Mouse (Mus musculus) adrenal gland (tissue): ENCODE results near the gene Nrap.

Experiments used
- intact Hi-C: fragments of 180-260 bp; cut with DNase I; formaldehyde crosslinking; loops from one replicate; pipeline ENCODE4 v1.15.1; 2025

Nrap gene

GRCm38 (mm10) chr19:56319219-56319618 is 70.6 kb downstream of the Nrap start:
- intact Hi-C loops, result no loop called here

GRCm38 (mm10) chr19:56316531-56316930 is 73.3 kb downstream of the Nrap start:
- intact Hi-C loops, result no loop called here

GRCm38 (mm10) chr19:56300835-56301234 is 89.0 kb downstream of the Nrap start:
- intact Hi-C loops, result no loop called here

DNA sequence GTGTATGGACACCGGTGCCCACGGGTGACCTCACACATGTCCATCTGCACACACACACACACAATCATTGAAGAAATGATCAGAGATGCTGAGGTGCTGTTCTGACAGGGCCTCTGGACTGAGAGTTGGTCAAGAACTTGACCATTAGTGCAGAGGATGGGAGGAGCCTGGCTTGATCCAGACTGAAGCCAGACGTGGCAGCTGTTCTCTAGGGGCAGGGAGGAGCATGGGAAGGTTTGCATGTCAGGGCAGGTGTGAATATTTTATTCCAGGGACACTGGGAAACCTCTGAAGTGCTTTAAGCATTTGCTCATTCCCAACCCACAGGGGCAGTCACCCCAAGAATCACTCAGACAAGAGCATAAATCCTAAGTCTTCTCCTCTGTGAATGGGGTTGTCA is 92.6 kb downstream of the Nrap start:
- intact Hi-C loops, result no loop called here

- intact Hi-C loops, result no loop called here
Measured at GRCm38 (mm10) chr19:56296668-56297067, 93.2 kb downstream of the Nrap start.

GRCm38 (mm10) chr19:56294654-56295399 is 95.0 kb downstream of the Nrap start:
- intact Hi-C loops, result no loop called here

GRCm38 (mm10) chr19:56292335-56292734 is 97.5 kb downstream of the Nrap start:
- intact Hi-C loops, result no loop called here

GRCm38 (mm10) chr19:56291898-56292297 is 97.9 kb downstream of the Nrap start:
- intact Hi-C loops, result no loop called here

- intact Hi-C loops, result no loop called here
Measured at GRCm38 (mm10) chr19:56289642-56290041, 100.2 kb downstream of the Nrap start.

DNA sequence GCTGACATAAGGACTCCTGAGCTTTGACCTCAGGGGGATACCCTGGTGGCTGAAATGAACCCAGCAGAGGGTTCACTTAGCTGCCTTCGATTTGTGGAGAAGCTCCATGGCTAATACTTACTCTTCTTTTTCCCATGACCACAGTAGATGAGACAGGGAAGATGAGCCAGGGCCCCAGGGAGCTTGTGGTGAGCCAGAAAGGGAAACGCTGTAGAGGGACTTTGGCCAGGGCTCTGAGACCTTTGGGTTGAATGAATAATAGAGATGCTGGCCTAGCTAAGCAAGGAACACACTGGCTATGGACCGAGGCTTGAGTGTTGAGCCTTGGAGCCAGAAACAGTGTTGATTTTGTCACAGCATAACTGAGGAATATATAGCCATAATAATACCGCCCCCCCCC is 101.4 kb downstream of the Nrap start:
- intact Hi-C loops, result no loop called here

DNA sequence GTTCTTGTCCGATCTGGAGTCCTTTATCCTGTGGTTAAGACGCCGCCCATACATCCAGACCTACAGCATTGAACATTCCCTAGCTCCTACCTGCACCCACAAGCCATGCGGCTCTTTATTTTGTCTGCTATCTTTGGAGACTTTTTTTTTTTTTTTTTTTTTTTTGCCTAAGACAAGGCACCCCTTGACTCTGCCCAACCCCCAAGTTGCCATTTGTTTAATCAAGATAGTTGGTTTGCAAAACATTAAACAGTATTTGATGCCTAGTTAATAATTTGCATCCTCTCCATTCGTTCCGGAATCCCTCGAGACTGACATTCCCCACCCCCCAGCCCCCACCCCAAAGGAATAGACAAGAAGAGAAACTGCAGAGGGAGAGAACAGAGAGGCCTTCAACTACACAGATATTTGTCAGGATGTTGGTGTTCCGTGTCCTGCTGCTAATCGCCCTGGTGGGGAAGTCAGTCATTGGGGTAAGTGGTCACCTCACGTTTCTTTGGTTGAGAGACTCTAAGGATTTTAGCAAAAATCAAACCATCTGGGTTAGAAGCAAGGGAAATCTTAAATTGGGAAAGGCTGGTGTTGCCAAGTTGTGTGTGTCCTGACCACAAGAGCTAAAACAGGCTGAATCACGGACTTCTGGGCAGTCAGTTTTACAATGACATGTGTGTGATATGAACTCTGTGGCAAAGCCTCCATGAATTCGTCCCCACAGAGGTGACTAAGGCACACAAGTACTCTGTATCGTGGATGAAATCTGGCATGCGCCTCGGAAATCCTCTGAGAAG is 102.1 kb downstream of the Nrap start:
- intact Hi-C loops, result no loop called here

GRCm38 (mm10) chr19:56286866-56287265 is 103.0 kb downstream of the Nrap start, which contains the start of gene Habp2:
Gene Habp2 (plus strand): TSS chr19:56287137.
- intact Hi-C loops, result no loop called here

GRCm38 (mm10) chr19:56285222-56285621 is 104.6 kb downstream of the Nrap start:
- intact Hi-C loops, result no loop called here

DNA sequence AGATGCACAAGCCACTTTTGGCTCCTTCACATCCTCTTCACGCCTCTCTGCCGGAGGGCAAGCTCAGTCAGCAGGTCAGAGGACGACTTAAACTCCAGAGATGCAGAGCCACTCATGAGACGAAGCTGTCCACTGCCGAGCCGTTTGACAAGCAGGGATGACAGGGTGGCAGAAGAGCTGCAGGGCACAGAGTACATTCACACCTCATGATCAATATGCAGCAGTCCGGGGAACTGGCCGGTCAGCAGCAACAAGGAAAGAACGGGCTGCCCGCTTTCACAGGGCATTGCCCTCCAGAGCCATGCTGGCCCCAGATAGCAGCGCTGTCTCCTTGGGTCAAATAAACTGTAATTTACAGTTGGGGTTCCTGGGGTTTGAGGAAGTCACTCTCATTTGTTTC is 111.5 kb downstream of the Nrap start:
- intact Hi-C loops, result no loop called here

DNA sequence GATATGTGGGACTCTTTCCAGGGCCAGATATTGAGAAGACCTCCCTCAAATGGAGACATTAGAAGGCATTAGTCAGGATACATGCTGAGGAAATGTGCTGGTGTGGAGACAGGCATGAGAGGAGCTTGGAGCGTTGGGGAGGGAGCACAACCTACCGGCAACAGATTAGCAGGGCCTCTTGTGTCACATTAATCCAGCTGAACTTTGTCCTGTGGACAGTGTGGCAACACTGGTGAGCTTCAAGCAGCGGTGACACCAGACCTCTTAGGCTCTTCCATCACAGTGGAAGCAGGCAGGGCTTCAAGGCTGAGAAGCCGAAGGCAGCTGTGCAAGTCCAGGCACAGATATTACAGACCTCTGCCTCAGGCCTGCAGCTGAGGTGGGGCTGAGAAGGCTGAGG is 111.9 kb downstream of the Nrap start:
- intact Hi-C loops, result no loop called here

DNA sequence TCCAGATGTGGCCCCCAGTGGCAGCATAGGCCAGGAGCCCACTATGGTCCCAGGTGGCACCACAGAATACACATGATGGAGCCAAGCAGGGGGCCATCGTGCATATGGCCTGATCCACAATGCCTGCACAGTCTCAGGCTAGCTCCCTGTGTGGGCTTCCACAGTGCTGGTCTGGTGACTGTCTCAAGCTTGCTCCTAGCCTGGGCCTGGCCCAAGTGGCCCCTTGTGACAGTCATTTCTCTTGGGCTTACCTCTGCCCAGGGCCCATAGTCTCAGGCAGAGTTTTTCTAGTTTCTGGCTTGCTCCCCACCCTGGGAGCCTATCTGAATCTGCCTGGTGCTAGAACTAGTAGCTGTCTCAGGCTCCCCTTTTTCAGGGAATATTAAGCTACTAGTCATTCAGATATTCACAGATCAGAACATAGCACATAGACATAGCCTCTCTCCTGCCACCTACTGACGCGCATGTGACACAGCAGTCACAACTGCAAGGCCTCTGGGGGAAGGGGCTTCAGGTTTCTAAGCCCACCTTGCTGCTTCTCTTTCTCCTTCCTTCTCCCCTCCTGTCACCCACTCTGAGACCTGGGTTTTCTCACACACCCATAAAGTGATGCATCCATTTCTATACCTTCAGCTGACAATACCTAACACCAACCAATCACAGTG is 112.6 kb downstream of the Nrap start:
- intact Hi-C loops, result no loop called here

DNA sequence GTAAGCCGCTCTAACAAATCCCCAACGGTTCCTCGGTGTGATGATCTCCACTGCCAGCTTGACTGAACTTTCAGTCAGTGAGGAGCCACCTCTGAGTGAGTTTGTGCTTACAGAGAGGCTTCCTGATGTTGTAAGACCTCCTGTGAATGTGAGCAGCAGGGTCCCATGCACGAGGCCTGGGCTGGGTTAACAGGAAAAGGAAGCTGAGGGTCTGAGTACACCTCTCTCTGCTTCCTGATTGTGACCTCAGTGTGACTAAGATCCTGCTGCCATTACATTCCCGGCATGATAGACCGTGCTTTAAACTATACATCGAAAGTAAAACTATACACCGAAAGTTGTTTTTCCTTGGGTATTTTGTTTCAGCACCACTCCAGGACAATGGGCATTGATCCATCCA is 117.8 kb downstream of the Nrap start:
- intact Hi-C loops, result no loop called here
